Mouse (Mus musculus): Measurements from ENCODE around the gene Gsg1l. TPM values are rescaled to one million over a fixed set of nuclear protein-coding genes. Genes with fewer than 3 reads are reported as not detected.

Gsg1l gene
- total RNA-seq, 2 experiments from 2014 or later = 14.0 to 16.0 TPM

DNA sequence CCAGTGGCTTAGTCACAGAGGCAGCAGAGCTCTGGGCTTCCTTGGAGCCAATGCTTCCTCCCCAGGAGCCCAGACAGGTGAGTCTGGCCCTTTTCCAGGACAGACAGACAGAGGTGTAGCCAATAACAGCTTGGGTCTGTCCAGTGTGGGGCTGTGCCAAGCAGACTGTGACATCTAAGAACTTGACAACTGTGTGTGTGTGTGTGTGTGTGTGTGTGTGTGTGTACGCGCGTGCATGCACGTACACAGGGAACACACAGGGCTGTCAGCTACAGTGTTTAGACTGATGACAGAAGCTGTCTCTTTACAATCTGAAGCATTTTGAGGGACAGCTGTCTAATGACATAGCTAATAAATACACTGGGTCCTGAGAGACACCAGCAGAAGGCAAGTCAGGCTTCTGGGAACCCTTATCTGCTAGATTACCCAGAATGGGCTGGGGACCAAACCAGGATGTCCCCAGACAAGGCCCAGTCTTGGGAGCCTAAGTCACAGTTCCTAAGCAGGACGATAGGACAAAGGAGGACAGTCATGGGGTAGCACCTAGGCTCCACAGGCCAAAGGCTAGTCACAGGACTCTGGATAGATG, 42.9 kb downstream of the Gsg1l start:
- Histone ChIP-seq H3K27ac (peak overlapping the region; percentile 39; the same call in 1 of the 2 replicates), H3K4me3 (no peak overlapping the region)
- no peak for DNase-seq (ENCODE audit: low spot score in 2 of 2)
- no peak for TF ChIP-seq CTCF (conservative IDR thresholded peaks at IDR 0.05)

GRCm38 (mm10) chr7:126038366-126039246, 43.6 kb downstream of the Gsg1l start:
- TF ChIP-seq CTCF (conservative IDR thresholded peaks at IDR 0.05) = no peak
- H3K27ac ChIP-seq = peak overlapping the region; percentile 48
- peak in 1 of 2 experiments; percentile 60 for DNase-seq (ENCODE audit: low spot score in 2 of 2)
- no peak overlapping the region for H3K4me3 ChIP-seq

DNA sequence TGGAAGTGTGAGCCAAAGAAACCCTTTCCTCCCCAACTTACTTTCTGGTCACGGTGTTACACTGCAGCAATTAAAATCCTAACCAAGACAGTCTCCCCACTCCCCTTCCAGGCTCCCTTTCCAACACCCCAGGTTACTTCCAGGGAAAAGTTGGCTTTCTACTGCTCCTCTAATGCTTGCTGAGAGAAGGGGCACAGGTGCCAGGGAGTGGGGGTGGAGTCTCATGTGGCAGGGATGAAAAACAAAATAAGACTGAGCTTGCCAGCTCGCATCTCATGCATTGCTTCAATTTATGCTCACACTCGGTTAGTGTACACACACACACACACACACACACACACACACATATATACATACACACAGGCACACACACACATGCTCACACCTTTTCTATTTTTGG, 46.9 kb downstream of the Gsg1l start:
- DNase-seq (ENCODE audit: low spot score in 2 of 2) = no peak
- no peak overlapping the region for H3K4me3 ChIP-seq
- TF ChIP-seq CTCF (conservative IDR thresholded peaks at IDR 0.05) = no peak
- H3K27ac ChIP-seq = no peak overlapping the region

GRCm38 (mm10) chr7:126032776-126033209, 49.4 kb downstream of the Gsg1l start:
- peak overlapping the region; percentile 46; the same call in 1 of the 2 replicates for H3K27ac ChIP-seq
- DNase-seq (ENCODE audit: low spot score in 2 of 2) = peak in 1 of 2 experiments; percentile 21
- no peak for TF ChIP-seq CTCF (conservative IDR thresholded peaks at IDR 0.05)
- no peak overlapping the region for H3K4me3 ChIP-seq

- no peak for TF ChIP-seq CTCF (conservative IDR thresholded peaks at IDR 0.05)
- DNase-seq (ENCODE audit: low spot score in 2 of 2) = no peak
- Histone ChIP-seq H3K4me3 (no peak overlapping the region), H3K27ac (peak overlapping the region; percentile 46; the same call in 1 of the 2 replicates)
Measured at GRCm38 (mm10) chr7:126032365-126032755, 49.9 kb downstream of the Gsg1l start.

GRCm38 (mm10) chr7:126031598-126032364, 50.4 kb downstream of the Gsg1l start:
- no peak for TF ChIP-seq CTCF (conservative IDR thresholded peaks at IDR 0.05)
- H3K27ac ChIP-seq = no peak overlapping the region; the same call in 1 of the 2 replicates
- DNase-seq (ENCODE audit: low spot score in 2 of 2) = peak; percentile 38 to 63
- H3K4me3 ChIP-seq = no peak overlapping the region

DNA sequence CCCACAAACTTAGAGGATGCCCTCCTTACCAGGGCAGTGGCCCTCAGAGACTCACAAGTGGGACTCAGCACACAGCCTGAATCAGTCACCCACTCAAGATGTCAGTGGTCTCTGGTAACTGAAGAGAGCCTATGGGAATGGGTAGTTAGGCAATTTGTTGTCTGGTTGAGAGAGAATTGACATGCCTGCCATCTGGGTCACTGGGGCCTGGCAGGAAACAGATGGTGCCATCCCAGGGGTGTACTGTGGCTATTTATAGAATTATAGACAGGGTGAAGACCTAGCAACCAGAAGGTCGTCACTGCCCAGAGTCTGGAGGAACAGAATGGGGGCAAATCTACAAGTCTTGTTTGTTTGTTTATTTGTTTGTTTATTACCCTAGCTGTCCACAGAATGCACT, 54.8 kb downstream of the Gsg1l start:
- no peak overlapping the region for H3K4me3 ChIP-seq
- no peak overlapping the region for H3K27ac ChIP-seq
- DNase-seq (ENCODE audit: low spot score in 2 of 2) = no peak
- no peak for TF ChIP-seq CTCF (conservative IDR thresholded peaks at IDR 0.05)

- H3K27ac ChIP-seq = no peak overlapping the region
- H3K4me3 ChIP-seq = no peak overlapping the region
- TF ChIP-seq CTCF (conservative IDR thresholded peaks at IDR 0.05) = peak; percentile 73
- DNase-seq (ENCODE audit: low spot score in 2 of 2) = no peak
Measured at GRCm38 (mm10) chr7:126026600-126026999, 55.6 kb downstream of the Gsg1l start.

GRCm38 (mm10) chr7:126019966-126020365, 62.2 kb downstream of the Gsg1l start:
- Histone ChIP-seq H3K4me3 (no peak overlapping the region), H3K27ac (no peak overlapping the region)
- TF ChIP-seq CTCF (conservative IDR thresholded peaks at IDR 0.05) = no peak
- no peak for DNase-seq (ENCODE audit: low spot score in 2 of 2)

DNA sequence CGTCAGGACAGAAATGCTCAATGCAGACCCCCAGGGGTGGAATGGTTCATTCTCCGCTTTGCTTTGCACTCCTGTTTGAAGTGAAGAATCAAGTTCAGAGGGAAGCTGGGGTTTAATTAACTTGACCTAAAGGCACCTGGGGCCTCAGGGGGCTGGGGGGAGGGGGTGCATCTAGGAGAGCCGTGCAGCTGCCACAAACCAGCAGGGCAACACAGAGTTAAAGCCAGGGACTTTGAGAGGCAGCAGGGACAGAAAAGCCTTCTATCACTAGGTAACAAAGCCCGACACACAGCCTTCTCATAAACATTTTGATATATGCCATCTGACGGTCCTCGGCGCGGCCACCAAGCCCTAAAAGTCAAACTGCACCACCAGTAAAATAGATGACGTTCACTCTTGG, 62.9 kb downstream of the Gsg1l start:
- TF ChIP-seq CTCF (conservative IDR thresholded peaks at IDR 0.05) = no peak
- H3K27ac ChIP-seq = no peak overlapping the region
- H3K4me3 ChIP-seq = no peak overlapping the region
- DNase-seq (ENCODE audit: low spot score in 2 of 2) = no peak

DNA sequence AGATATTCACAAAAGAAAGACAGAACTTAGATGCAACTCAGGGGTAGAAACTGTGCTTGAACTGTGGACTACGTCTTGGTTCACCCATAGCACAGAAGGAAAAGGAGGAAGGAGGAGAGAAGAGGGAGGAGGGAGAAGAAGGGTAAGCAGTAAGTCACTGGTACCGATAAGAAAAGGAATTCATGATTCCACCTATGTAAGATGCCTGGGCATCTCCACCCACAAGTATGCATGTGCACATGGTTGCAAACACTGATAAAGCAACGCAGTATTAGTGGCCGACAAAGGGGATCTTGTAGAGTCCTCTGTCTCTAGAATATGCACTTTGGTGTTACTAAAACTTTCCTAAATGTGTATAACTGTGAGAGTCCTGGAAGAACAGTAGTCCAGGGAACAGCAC, 64.8 kb downstream of the Gsg1l start:
- no peak overlapping the region for H3K4me3 ChIP-seq
- no peak overlapping the region for H3K27ac ChIP-seq
- DNase-seq (ENCODE audit: low spot score in 2 of 2) = no peak
- TF ChIP-seq CTCF (conservative IDR thresholded peaks at IDR 0.05) = no peak

GRCm38 (mm10) chr7:126012325-126013021, 69.7 kb downstream of the Gsg1l start:
- TF ChIP-seq CTCF (conservative IDR thresholded peaks at IDR 0.05) = no peak
- Histone ChIP-seq H3K4me3 (no peak overlapping the region), H3K27ac (no peak overlapping the region)
- DNase-seq (ENCODE audit: low spot score in 2 of 2) = no peak
